In genomic region chr11:54437310-54437822, GRCm38 (mm10) we compare ENCODE assay signal across 7 mouse cellular contexts. TPM values are rescaled to one million over a fixed set of nuclear protein-coding genes. Genes with fewer than 3 reads are reported as not detected.
A peak's percentile ranks its signal among the peaks of the same experiment; 100 is the strongest.
DNase-seq lines count a peak whose midpoint lies in the region; ATAC-seq and TF ChIP-seq lines count a peak whose summit lies in the region.

No protein-coding gene starts in this region.

- H3K9me3 ChIP-seq in forebrain, embryonic 11.5 days (ENCODE audit: control insufficient read depth, low read length): no peaks in the 10 kb centered on the region
- no peaks in the 10 kb centered on the region for H3K9me3 ChIP-seq in limb, embryonic 15.5 days

- H3K27ac ChIP-seq in testis, adult 2 months (ENCODE audit: control insufficient read depth, insufficient read depth, low read depth, low read length): peak overlapping the region; percentile 96
- H3K27ac ChIP-seq in forebrain, embryonic 11.5 days (ENCODE audit: low read depth, low read length): no peak overlapping the region
- peak overlapping the region; percentile 80 for H3K27ac ChIP-seq in limb, embryonic 15.5 days
- H3K27ac ChIP-seq in small intestine, adult 2 months (ENCODE audit: insufficient read depth, low read depth, low read length): peak overlapping the region; percentile 66

- H3K4me2 ChIP-seq in forebrain, embryonic 11.5 days (ENCODE audit: low read depth, low read length, severe bottlenecking): peak overlapping the region; percentile 43; the same call in 1 of the 2 replicates
- peak overlapping the region; percentile 36 for H3K4me2 ChIP-seq in limb, embryonic 15.5 days

- peak overlapping the region; percentile 98 for H3K4me3 ChIP-seq in testis, adult 2 months (ENCODE audit: control insufficient read depth, low read depth, low read length)
- H3K4me3 ChIP-seq in forebrain, embryonic 11.5 days (ENCODE audit: low read depth, low read length): peak overlapping the region; percentile 90
- peak overlapping the region; percentile 92 for H3K4me3 ChIP-seq in limb, embryonic 15.5 days
- H3K4me3 ChIP-seq in small intestine, adult 2 months (ENCODE audit: low read depth, low read length): peak overlapping the region; percentile 96

- H3K27me3 ChIP-seq in testis, adult 2 months (ENCODE audit: control insufficient read depth, insufficient read depth, low read length): no peaks in the 10 kb centered on the region
- no peaks in the 10 kb centered on the region for H3K27me3 ChIP-seq in forebrain, embryonic 11.5 days (ENCODE audit: control insufficient read depth, insufficient read depth, low read length)
- H3K27me3 ChIP-seq in limb, embryonic 15.5 days: no peaks in the 10 kb centered on the region
- no peaks in the 10 kb centered on the region for H3K27me3 ChIP-seq in small intestine, adult 2 months (ENCODE audit: control insufficient read depth, insufficient read depth, low read length)

- peak overlapping the region; percentile 58 for H3K9ac ChIP-seq in forebrain, embryonic 11.5 days (ENCODE audit: low read length)
- H3K9ac ChIP-seq in limb, embryonic 15.5 days: peak overlapping the region; percentile 42; the same call in 1 of the 2 replicates

- no peak for TF ChIP-seq POLR2A in testis, adult 2 months (IDR thresholded peaks at IDR 0.05; ENCODE audit: control insufficient read depth, low read depth, low read length)
- TF ChIP-seq POLR2A in small intestine, adult 2 months (IDR thresholded peaks at IDR 0.05; ENCODE audit: low read depth, low read length): no peak

- no peaks in the 10 kb centered on the region; the same call in 1 of the 2 replicates for H3K4me1 ChIP-seq in testis, adult 2 months (ENCODE audit: control insufficient read depth, insufficient read depth, low read length)
- no peaks in the 10 kb centered on the region; the same call in 1 of the 2 replicates for H3K4me1 ChIP-seq in forebrain, embryonic 11.5 days (replicated peaks; ENCODE audit: control insufficient read depth, insufficient read depth, low read length)
- peaks cover 3% of the 10 kb centered on the region; the same call in 1 of the 2 replicates for H3K4me1 ChIP-seq in limb, embryonic 15.5 days
- peaks cover 2% of the 10 kb centered on the region; the same call in 1 of the 2 replicates for H3K4me1 ChIP-seq in small intestine, adult 2 months (ENCODE audit: control insufficient read depth, insufficient read depth, insufficient read length, low read length)

- ATAC-seq in forebrain, embryonic 11.5 days (replicated peaks; ENCODE audit: low FRiP score): no peak
- ATAC-seq in limb, embryonic 15.5 days (ENCODE audit: insufficient number of reproducible peaks, low FRiP score, low TSS enrichment, low read depth): no peak

- no peaks in the 10 kb centered on the region for H3K36me3 ChIP-seq in testis, adult 2 months (ENCODE audit: control insufficient read depth, insufficient read depth, low read length)
- H3K36me3 ChIP-seq in forebrain, embryonic 11.5 days (ENCODE audit: control insufficient read depth, insufficient read depth, low read length): no peaks in the 10 kb centered on the region
- H3K36me3 ChIP-seq in limb, embryonic 15.5 days: no peaks in the 10 kb centered on the region
- H3K36me3 ChIP-seq in small intestine, adult 2 months (ENCODE audit: control insufficient read depth, insufficient read depth, low read length): no peaks in the 10 kb centered on the region

- DNase-seq in testis, postnatal 14 days (ENCODE audit: low spot score): no peak
- no peak for DNase-seq in forebrain, embryonic 11.5 days (ENCODE audit: low spot score)
- DNase-seq in left cerebral cortex, postnatal 36 days (ENCODE audit: low spot score in 2 of 2): no peak
- no peak for DNase-seq in cerebellum, postnatal 10 days

- WGBS in forebrain, embryonic 11.5 days: 67% methylated on average over 8 of the region's 8 CpGs
- WGBS in limb, embryonic 15.5 days: 57% methylated on average over 8 of the region's 8 CpGs
- WGBS in small intestine, adult 2 months: 35% methylated on average over 8 of the region's 8 CpGs

- intact Hi-C loops in left cerebral cortex, postnatal 36 days (cut with DNase I): no loop called here

- TF ChIP-seq CTCF in testis, adult 2 months (IDR thresholded peaks at IDR 0.05; ENCODE audit: control insufficient read depth, insufficient read depth, insufficient replicate concordance, low read depth, low read length): no peak
- TF ChIP-seq CTCF in small intestine, adult 2 months (IDR thresholded peaks at IDR 0.05; ENCODE audit: extremely low read depth, insufficient read length, insufficient replicate concordance, low read depth, low read length): no peak

RNA-seq across cellular contexts. Expression of gene Fnip1, which starts 0.6 kb away (rescaled TPM):
- polyA plus RNA-seq in testis, adult 2 months (2012; rRNA removed): 8.1 and 9.8 TPM in 2 replicates
- 12.0 and 13.4 TPM in 2 replicates for polyA plus RNA-seq in forebrain, embryonic 11.5 days (2014; fragmentation: Nextera tagmentation; extraction: Ambion mirVana)
- polyA plus RNA-seq in limb, embryonic 15.5 days (2015; fragmentation: Nextera tagmentation; extraction: Ambion mirVana): 10.3 and 11.3 TPM in 2 replicates
- polyA plus RNA-seq in small intestine, adult 2 months (2012; rRNA removed): 0.74 and 1.9 TPM in 2 replicates
- 10 to 100 TPM; 37.0 to 40.2 TPM for total RNA-seq in left cerebral cortex, postnatal 36 days (2021)
